Mouse (Mus musculus) thymus, adult 2 months (tissue): ENCODE results near the gene Tnfrsf22.
"Not testable (repeated sequence)": the region's sequence is repeated elsewhere in the genome, so short reads cannot be mapped to it uniquely, and the experiment has no call there.

Experiments used
- CTCF ChIP-seq: fragments of 200-500 bp; IDR thresholded peaks from 2 replicates; pipeline ENCODE4 v1.5.1; 2012; ENCODE audit warnings: mild to moderate bottlenecking, control low read depth, low read length, moderate library complexity, borderline replicate concordance; ENCODE audit not compliant: control insufficient read depth, poor library complexity, insufficient read depth; ENCODE audit errors: extremely low read depth
- POLR2A ChIP-seq: fragments of 200-500 bp; IDR thresholded peaks from 2 replicates; pipeline ENCODE4 v1.6.1; 2012; ENCODE audit warnings: mild to moderate bottlenecking, low read length, control low read depth, moderate library complexity; ENCODE audit not compliant: control insufficient read depth, poor library complexity, insufficient read depth; ENCODE audit errors: extremely low read depth

DNA sequence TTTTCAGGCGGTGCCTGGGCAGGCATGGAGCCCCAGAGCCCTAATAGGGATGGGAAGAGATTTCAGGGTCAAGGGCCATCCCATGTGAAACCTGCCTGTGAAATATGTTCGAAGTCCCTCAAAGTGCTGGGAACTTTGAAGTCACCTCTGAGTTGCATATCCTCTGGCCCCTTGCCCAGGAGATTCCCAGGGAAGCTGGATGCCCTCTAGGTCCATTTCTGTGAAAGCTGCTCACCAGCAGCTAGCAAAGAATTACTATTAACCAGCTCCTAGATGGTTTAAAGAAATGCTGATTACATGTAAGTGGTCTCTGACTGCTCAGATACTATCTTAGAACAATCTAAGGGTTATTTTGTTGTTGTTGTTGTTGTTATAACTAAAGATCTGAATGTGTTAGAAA, 35.1 kb upstream of the Tnfrsf22 start:
- TF ChIP-seq POLR2A, CTCF: not testable (repeated sequence)
